Comparison of ENCODE assay signal across 27 mouse cellular contexts in the genomic region with DNA sequence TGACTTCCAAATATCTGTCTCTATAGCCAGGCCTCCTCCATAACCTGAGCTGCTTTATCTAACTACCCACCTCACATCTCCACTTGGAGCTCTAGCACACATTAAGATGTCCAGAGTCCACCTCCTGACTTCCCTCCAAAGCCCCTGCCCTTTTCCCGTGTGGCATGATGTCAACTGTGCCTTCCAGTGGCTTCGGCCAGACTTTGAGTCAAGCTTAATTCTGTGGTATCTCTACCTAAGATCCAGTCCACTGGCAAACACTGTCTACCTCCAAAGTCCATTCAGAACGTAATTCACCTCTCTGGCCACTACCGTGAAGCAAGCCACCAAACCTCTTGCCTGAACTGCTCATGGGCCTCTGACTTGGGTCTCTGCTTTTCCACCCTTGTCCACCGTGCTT. TPM values are rescaled to one million over a fixed set of nuclear protein-coding genes. Genes with fewer than 3 reads are reported as not detected.
DNase-seq lines count a peak whose midpoint lies in the region; ATAC-seq and TF ChIP-seq lines count a peak whose summit lies in the region.
"Had no signal": no experiment of that assay in that cellular context is flagged by ENCODE, and none has a peak within 500 bp of the region (broad histone marks: within the 10 kb centered on the region; RNA-seq: fewer than 3 reads in every experiment).

No protein-coding gene starts in this region.

- H3K36me3 ChIP-seq in heart, adult 2 months (ENCODE audit: control insufficient read depth, insufficient read depth, low read length) = no peaks in the 10 kb centered on the region; the same call in 1 of the 2 replicates
- no peaks in the 10 kb centered on the region for H3K36me3 ChIP-seq in heart, embryonic 11.5 days (ENCODE audit: control insufficient read depth, insufficient read depth, low read length)
- 0 out of 2 replicates have a peak, but pooled peaks cover 4% of the 10 kb centered on the region for H3K36me3 ChIP-seq in kidney, embryonic 14.5 days (ENCODE audit: control insufficient read depth, insufficient read depth, low read length)
- 0 out of 2 replicates have a peak, but pooled peaks cover 8% of the 10 kb centered on the region for H3K36me3 ChIP-seq in kidney, embryonic 15.5 days
- H3K36me3 ChIP-seq in liver, embryonic 14.5 days (replicated peaks; ENCODE audit: control insufficient read depth, insufficient read depth, low read depth) = no peaks in the 10 kb centered on the region
- H3K36me3 ChIP-seq: intestine, embryonic 15.5 days; neural tube, embryonic 13.5 days had no signal

- no peak for TF ChIP-seq POLR2A in heart, adult 2 months (IDR thresholded peaks at IDR 0.05; ENCODE audit: insufficient read depth, low read depth, low read length)

- H3K79me2 ChIP-seq in heart, adult 2 months (replicated peaks; ENCODE audit: control insufficient read depth, insufficient read depth, low read length) = no peaks in the 10 kb centered on the region

- TF ChIP-seq CTCF in heart, adult 2 months (IDR thresholded peaks at IDR 0.05) = no peak
- TF ChIP-seq CTCF in liver, embryonic 14.5 days (IDR thresholded peaks at IDR 0.05; ENCODE audit: low read depth) = no peak

- intact Hi-C loops in heart, adult 2 months (cut with DNase I) = no loop called here

- no peak for DNase-seq in heart, adult 2 months
- peak; percentile 40 to 46 for DNase-seq in kidney, adult 8-10 months
- DNase-seq in liver, embryonic 14.5 days (ENCODE audit: low read depth in 3 of 3, low spot score in 3 of 3) = no peak
- no peak for DNase-seq in thymus, postnatal 25 days
- no peak for DNase-seq in Muller cell, postnatal 12 days (ENCODE audit: inconsistent ontology term)
- DNase-seq: adrenal gland, adult 2 months; cerebellum, adult 2 months; cerebellum, postnatal 14 days; gastrocnemius, postnatal 36 days; heart, postnatal 36 days; layer of hippocampus, adult 9-11 months; lung, postnatal 4 days; right cerebral cortex, postnatal 4 days; thymus, adult 18-20 months; thymus, postnatal 36 days had no signal

- TF ChIP-seq EP300 in heart, adult 2 months (IDR thresholded peaks at IDR 0.05; ENCODE audit: insufficient read depth, low read depth, low read length) = no peak
- TF ChIP-seq EP300 in liver, embryonic 14.5 days (IDR thresholded peaks at IDR 0.05; ENCODE audit: low read depth) = no peak

- WGBS in heart, adult 2 months = 70% methylated on average over 5 of the region's 5 CpGs
- WGBS in heart, embryonic 11.5 days (ENCODE audit: insufficient replicate concordance) = 89% methylated on average over 5 of the region's 5 CpGs
- WGBS in kidney, embryonic 14.5 days = 90% methylated on average over 5 of the region's 5 CpGs
- WGBS in kidney, embryonic 15.5 days = 92% methylated on average over 5 of the region's 5 CpGs
- WGBS in liver, embryonic 14.5 days (ENCODE audit: insufficient replicate concordance) = 75% methylated on average over 5 of the region's 5 CpGs

- H3K27me3 ChIP-seq in heart, adult 2 months (ENCODE audit: control insufficient read depth, insufficient read depth, low read length) = no peaks in the 10 kb centered on the region
- no peaks in the 10 kb centered on the region for H3K27me3 ChIP-seq in heart, embryonic 11.5 days (ENCODE audit: control insufficient read depth, insufficient read depth, low read length)
- no peaks in the 10 kb centered on the region for H3K27me3 ChIP-seq in kidney, embryonic 14.5 days (ENCODE audit: control insufficient read depth, insufficient read depth, low read length)
- H3K27me3 ChIP-seq in kidney, embryonic 15.5 days = no peaks in the 10 kb centered on the region
- no peaks in the 10 kb centered on the region for H3K27me3 ChIP-seq in liver, embryonic 14.5 days (ENCODE audit: control insufficient read depth, insufficient read depth, low read length)
- H3K27me3 ChIP-seq: forebrain, embryonic 13.5 days; hindbrain, embryonic 12.5 days; intestine, embryonic 15.5 days; midbrain, embryonic 13.5 days; neural tube, embryonic 13.5 days had no signal

- no peak overlapping the region for H3K4me2 ChIP-seq in heart, embryonic 11.5 days
- no peak overlapping the region for H3K4me2 ChIP-seq in kidney, embryonic 14.5 days (replicated peaks; ENCODE audit: low read depth, low read length)
- H3K4me2 ChIP-seq in kidney, embryonic 15.5 days = 0 out of 2 replicates have a peak overlapping the region, but pooled peaks have one; percentile 12
- H3K4me2 ChIP-seq in liver, embryonic 14.5 days (ENCODE audit: low read depth) = peak overlapping the region; percentile 93
- H3K4me2 ChIP-seq: forebrain, embryonic 13.5 days; hindbrain, embryonic 12.5 days; midbrain, embryonic 13.5 days; neural tube, embryonic 13.5 days had no signal

- ATAC-seq in heart, embryonic 11.5 days (replicated peaks; ENCODE audit: insufficient number of reproducible peaks, low FRiP score, low TSS enrichment) = no peak
- no peak for ATAC-seq in kidney, embryonic 14.5 days (ENCODE audit: low FRiP score, low TSS enrichment)
- ATAC-seq in kidney, embryonic 15.5 days (replicated peaks; ENCODE audit: low FRiP score) = no peak
- ATAC-seq in liver, embryonic 14.5 days (ENCODE audit: insufficient read depth) = no peak
- ATAC-seq: activated CD4-positive, CD25-positive, alpha-beta regulatory T cell, adult 4 months; forebrain, embryonic 13.5 days; hindbrain, postnatal 0 days; intestine, embryonic 15.5 days; midbrain, embryonic 13.5 days had no signal

- H3K4me1 ChIP-seq in heart, adult 2 months (ENCODE audit: control insufficient read depth, insufficient read depth, low read length) = peaks cover 2% of the 10 kb centered on the region
- H3K4me1 ChIP-seq in heart, embryonic 11.5 days (ENCODE audit: control insufficient read depth, insufficient read depth, low read length) = peaks cover 7% of the 10 kb centered on the region
- peaks cover 7% of the 10 kb centered on the region; the same call in 1 of the 2 replicates for H3K4me1 ChIP-seq in kidney, embryonic 14.5 days (ENCODE audit: control insufficient read depth, insufficient read depth, low read length)
- peaks cover 35% of the 10 kb centered on the region for H3K4me1 ChIP-seq in kidney, embryonic 15.5 days
- peaks cover 12 to 15% of the 10 kb centered on the region in 2 experiments for H3K4me1 ChIP-seq in liver, embryonic 14.5 days (replicated peaks; ENCODE audit: control insufficient read depth in 2 of 2, insufficient read depth in 2 of 2, low read length in 1 of 2)

- H3K4me3 ChIP-seq in heart, adult 2 months = no peak overlapping the region
- H3K4me3 ChIP-seq in heart, embryonic 11.5 days (ENCODE audit: low read depth, low read length) = no peak overlapping the region
- H3K4me3 ChIP-seq in kidney, embryonic 14.5 days (ENCODE audit: low read length) = no peak overlapping the region
- H3K4me3 ChIP-seq in kidney, embryonic 15.5 days (replicated peaks) = no peak overlapping the region
- H3K4me3 ChIP-seq in liver, embryonic 14.5 days (ENCODE audit: insufficient read depth in 1 of 2, low read depth in 2 of 2, low read length in 2 of 2) = no peak overlapping the region
- H3K4me3 ChIP-seq: forebrain, embryonic 13.5 days; hindbrain, embryonic 12.5 days; intestine, embryonic 15.5 days; midbrain, embryonic 13.5 days; neural tube, embryonic 13.5 days had no signal

- H3K9ac ChIP-seq in heart, adult 2 months (ENCODE audit: low read depth, low read length) = no peak overlapping the region
- no peak overlapping the region for H3K9ac ChIP-seq in heart, embryonic 11.5 days (ENCODE audit: low read depth, low read length)
- H3K9ac ChIP-seq in kidney, embryonic 14.5 days (ENCODE audit: low read depth, low read length) = no peak overlapping the region
- no peak overlapping the region for H3K9ac ChIP-seq in kidney, embryonic 15.5 days
- H3K9ac ChIP-seq in liver, embryonic 14.5 days (replicated peaks) = no peak overlapping the region
- H3K9ac ChIP-seq: forebrain, embryonic 13.5 days; hindbrain, embryonic 12.5 days; intestine, embryonic 15.5 days; midbrain, embryonic 13.5 days; neural tube, embryonic 13.5 days had no signal

- H3K27ac ChIP-seq in heart, adult 2 months = peak overlapping the region; percentile 41
- H3K27ac ChIP-seq in heart, embryonic 11.5 days (ENCODE audit: low read depth, low read length) = no peak overlapping the region
- no peak overlapping the region for H3K27ac ChIP-seq in kidney, embryonic 14.5 days (ENCODE audit: low read depth, low read length)
- no peak overlapping the region for H3K27ac ChIP-seq in kidney, embryonic 15.5 days
- H3K27ac ChIP-seq in liver, embryonic 14.5 days = no peak overlapping the region
- H3K27ac ChIP-seq: forebrain, embryonic 13.5 days; hindbrain, embryonic 12.5 days; hindbrain, postnatal 0 days; intestine, embryonic 15.5 days; midbrain, embryonic 13.5 days; neural tube, embryonic 13.5 days; stomach, postnatal 0 days had no signal

- no peaks in the 10 kb centered on the region for H3K9me3 ChIP-seq in heart, embryonic 11.5 days (replicated peaks; ENCODE audit: control insufficient read depth, low read length)
- no peaks in the 10 kb centered on the region for H3K9me3 ChIP-seq in kidney, embryonic 14.5 days (ENCODE audit: control insufficient read depth, low read length)
- H3K9me3 ChIP-seq in kidney, embryonic 15.5 days (replicated peaks) = no peaks in the 10 kb centered on the region
- no peaks in the 10 kb centered on the region for H3K9me3 ChIP-seq in liver, embryonic 14.5 days (ENCODE audit: control insufficient read depth, low read length)
- H3K9me3 ChIP-seq: forebrain, embryonic 13.5 days; hindbrain, embryonic 12.5 days; intestine, embryonic 15.5 days; midbrain, embryonic 13.5 days; neural tube, embryonic 13.5 days had no signal

RNA-seq across cellular contexts. Expression of gene Ubiad1, which starts 2.6 kb away (rescaled TPM):
- 10 to 100 TPM; 17.8 to 20.9 TPM for total RNA-seq in heart, adult 2 months (2021)
- 25.1 and 25.5 TPM in 2 replicates for polyA plus RNA-seq in heart, adult 2 months (2012; rRNA removed)
- polyA plus RNA-seq in heart, embryonic 11.5 days (2014; fragmentation: Nextera tagmentation; extraction: Ambion mirVana) = 14.7 and 16.2 TPM in 2 replicates
- 13.4 and 18.6 TPM in 2 replicates for polyA plus RNA-seq in kidney, embryonic 14.5 days (2014; fragmentation: Nextera tagmentation; extraction: Ambion mirVana)
- polyA plus RNA-seq in kidney, embryonic 15.5 days (2015; fragmentation: Nextera tagmentation; extraction: Ambion mirVana) = 24.9 and 26.8 TPM in 2 replicates
- polyA plus RNA-seq in liver, embryonic 14.5 days (2012; rRNA removed) = 6.0 and 6.4 TPM in 2 replicates
- 7.3 and 7.9 TPM in 2 replicates for polyA plus RNA-seq in liver, embryonic 14.5 days (2014; fragmentation: Nextera tagmentation; extraction: Ambion mirVana)

RNA-seq across cellular contexts. Expression of gene Mtor, which starts 6.5 kb away (rescaled TPM):
- total RNA-seq in heart, adult 2 months (2021) = 10 to 100 TPM; 40.9 to 49.7 TPM
- polyA plus RNA-seq in heart, adult 2 months (2012; rRNA removed) = 18.6 and 25.7 TPM in 2 replicates
- 18.9 and 23.6 TPM in 2 replicates for polyA plus RNA-seq in heart, embryonic 11.5 days (2014; fragmentation: Nextera tagmentation; extraction: Ambion mirVana)
- polyA plus RNA-seq in kidney, embryonic 14.5 days (2014; fragmentation: Nextera tagmentation; extraction: Ambion mirVana) = 22.2 and 27.2 TPM in 2 replicates
- 19.5 and 20.0 TPM in 2 replicates for polyA plus RNA-seq in kidney, embryonic 15.5 days (2015; fragmentation: Nextera tagmentation; extraction: Ambion mirVana)
- polyA plus RNA-seq in liver, embryonic 14.5 days (2012; rRNA removed) = 6.0 and 6.1 TPM in 2 replicates
- 9.4 and 11.2 TPM in 2 replicates for polyA plus RNA-seq in liver, embryonic 14.5 days (2014; fragmentation: Nextera tagmentation; extraction: Ambion mirVana)

RNA-seq across cellular contexts. Expression of gene Angptl7, which starts 58.3 kb away (rescaled TPM):
- 1 to 10 TPM; 2.5 TPM for total RNA-seq in heart, adult 2 months (2021)
- 3.7 and 4.4 TPM in 2 replicates for polyA plus RNA-seq in heart, adult 2 months (2012; rRNA removed)
- 2.9 TPM in 2 replicates for polyA plus RNA-seq in heart, embryonic 11.5 days (2014; fragmentation: Nextera tagmentation; extraction: Ambion mirVana)
- 0.54 and 1.4 TPM in 2 replicates for polyA plus RNA-seq in kidney, embryonic 14.5 days (2014; fragmentation: Nextera tagmentation; extraction: Ambion mirVana)
- 1.4 and 3.8 TPM in 2 replicates for polyA plus RNA-seq in kidney, embryonic 15.5 days (2015; fragmentation: Nextera tagmentation; extraction: Ambion mirVana)
- polyA plus RNA-seq in liver, embryonic 14.5 days (2012; rRNA removed) = 0.21 and 0.33 TPM in 2 replicates
- polyA plus RNA-seq in liver, embryonic 14.5 days (2014; fragmentation: Nextera tagmentation; extraction: Ambion mirVana) = 0.23 and 0.29 TPM in 2 replicates
- total RNA-seq: megakaryocyte-erythroid progenitor cell, adult 5-6 weeks had no signal

Comparison
In these comparisons a context has a peak if more than half of its experiments do, and no peak if none do; other contexts are left out.
1. H3K4me2 ChIP-seq: peak in kidney, embryonic 15.5 days (single experiment) and liver, embryonic 14.5 days (single experiment); none in heart, embryonic 11.5 days (single experiment) and kidney, embryonic 14.5 days (single experiment).
2. DNase-seq: peak in kidney, adult 8-10 months (2 of 2); none in heart, adult 2 months (0 of 2), liver, embryonic 14.5 days (0 of 3), thymus, postnatal 25 days (single experiment) and Muller cell, postnatal 12 days (single experiment).